Comparison of ENCODE assay signal across 25 mouse cellular contexts in the genomic region with DNA sequence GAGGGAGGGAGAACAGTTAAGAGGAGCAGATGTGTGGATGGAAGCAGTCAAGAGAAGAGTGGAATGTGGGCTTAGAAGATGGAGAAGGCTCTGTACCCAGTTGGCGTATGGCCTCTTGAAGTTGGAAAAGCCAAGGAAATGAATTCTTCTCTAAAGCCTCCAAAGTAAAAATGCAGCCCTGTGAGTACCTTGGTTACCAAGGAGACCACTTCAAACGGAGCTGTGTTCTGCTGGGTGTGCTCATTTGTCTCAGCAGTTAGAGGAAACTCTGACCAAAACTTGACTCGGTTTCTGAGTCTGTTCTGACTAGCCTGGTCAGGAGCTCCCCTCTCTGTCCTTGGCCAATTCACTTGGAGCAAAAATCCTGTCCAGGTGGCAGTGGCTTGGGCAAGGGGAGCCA. TPM values are rescaled to one million over a fixed set of nuclear protein-coding genes. Genes with fewer than 3 reads are reported as not detected.
DNase-seq lines count a peak whose midpoint lies in the region; ATAC-seq and TF ChIP-seq lines count a peak whose summit lies in the region.
"Had no signal": no experiment of that assay in that cellular context is flagged by ENCODE, and none has a peak within 500 bp of the region (broad histone marks: within the 10 kb centered on the region; RNA-seq: fewer than 3 reads in every experiment).

No protein-coding gene starts in this region.

- H3K36me3 ChIP-seq in kidney, embryonic 16.5 days (ENCODE audit: insufficient read depth, low read length) = no peaks in the 10 kb centered on the region
- no peaks in the 10 kb centered on the region for H3K36me3 ChIP-seq in lung, postnatal 0 days (ENCODE audit: insufficient read depth, low read length)
- no peaks in the 10 kb centered on the region for H3K36me3 ChIP-seq in testis, adult 2 months (ENCODE audit: control insufficient read depth, insufficient read depth, low read length)
- H3K36me3 ChIP-seq: embryonic facial prominence, embryonic 12.5 days; embryonic facial prominence, embryonic 15.5 days; hindbrain, embryonic 10.5 days; hindbrain, embryonic 13.5 days had no signal

- peak overlapping the region; percentile 51; the same call in 1 of the 2 replicates for H3K27ac ChIP-seq in kidney, embryonic 16.5 days (ENCODE audit: low read length)
- no peak overlapping the region for H3K27ac ChIP-seq in lung, postnatal 0 days (ENCODE audit: low read length)
- no peak overlapping the region for H3K27ac ChIP-seq in testis, adult 2 months (ENCODE audit: control insufficient read depth, insufficient read depth, low read depth, low read length)
- H3K27ac ChIP-seq: embryonic facial prominence, embryonic 12.5 days; embryonic facial prominence, embryonic 15.5 days; hindbrain, embryonic 10.5 days; hindbrain, embryonic 13.5 days; hindbrain, postnatal 0 days had no signal

- H3K4me2 ChIP-seq in kidney, embryonic 16.5 days (replicated peaks; ENCODE audit: low read depth, low read length) = no peak overlapping the region
- no peak overlapping the region for H3K4me2 ChIP-seq in lung, postnatal 0 days (replicated peaks; ENCODE audit: low read depth, low read length)
- H3K4me2 ChIP-seq: embryonic facial prominence, embryonic 12.5 days; embryonic facial prominence, embryonic 15.5 days; heart, embryonic 11.5 days; hindbrain, embryonic 13.5 days had no signal

- peaks cover 8% of the 10 kb centered on the region; the same call in 1 of the 2 replicates for H3K4me1 ChIP-seq in kidney, embryonic 16.5 days (ENCODE audit: insufficient read depth, low read length)
- H3K4me1 ChIP-seq in lung, postnatal 0 days (ENCODE audit: insufficient read depth, low read depth, low read length) = no peaks in the 10 kb centered on the region
- H3K4me1 ChIP-seq in testis, adult 2 months (ENCODE audit: control insufficient read depth, insufficient read depth, low read length) = no peaks in the 10 kb centered on the region; the same call in 1 of the 2 replicates
- H3K4me1 ChIP-seq: embryonic facial prominence, embryonic 12.5 days; embryonic facial prominence, embryonic 15.5 days; hindbrain, embryonic 10.5 days; hindbrain, embryonic 13.5 days had no signal

- ATAC-seq in frontal cortex, adult (ENCODE audit: low TSS enrichment) = peak; percentile 84
- no peak for ATAC-seq in kidney, embryonic 16.5 days (ENCODE audit: low FRiP score, low TSS enrichment)
- peak; percentile 41 for ATAC-seq in lung, postnatal 0 days
- ATAC-seq: forebrain, embryonic 14.5 days; forebrain, postnatal 0 days; hindbrain, postnatal 0 days had no signal

- TF ChIP-seq POLR2A in testis, adult 2 months (IDR thresholded peaks at IDR 0.05; ENCODE audit: control insufficient read depth, low read depth, low read length) = no peak

- TF ChIP-seq EP300 in lung, postnatal 0 days (IDR thresholded peaks at IDR 0.05) = no peak

- no peaks in the 10 kb centered on the region for H3K27me3 ChIP-seq in kidney, embryonic 16.5 days (ENCODE audit: insufficient read depth, low read length)
- H3K27me3 ChIP-seq in lung, postnatal 0 days (replicated peaks; ENCODE audit: insufficient read depth, low read length) = no peaks in the 10 kb centered on the region
- H3K27me3 ChIP-seq in testis, adult 2 months (ENCODE audit: control insufficient read depth, insufficient read depth, low read length) = no peaks in the 10 kb centered on the region
- H3K27me3 ChIP-seq: embryonic facial prominence, embryonic 12.5 days; embryonic facial prominence, embryonic 15.5 days; hindbrain, embryonic 13.5 days had no signal

- WGBS in kidney, embryonic 16.5 days = 44% methylated on average over 3 of the region's 3 CpGs
- 24% methylated on average over 3 of the region's 3 CpGs for WGBS in lung, postnatal 0 days

- no peak overlapping the region for H3K4me3 ChIP-seq in kidney, embryonic 16.5 days (ENCODE audit: low read length)
- H3K4me3 ChIP-seq in lung, postnatal 0 days (ENCODE audit: low read depth, low read length) = no peak overlapping the region
- peak overlapping the region; percentile 74 for H3K4me3 ChIP-seq in testis, adult 2 months (ENCODE audit: control insufficient read depth, low read depth, low read length)
- H3K4me3 ChIP-seq: embryonic facial prominence, embryonic 12.5 days; embryonic facial prominence, embryonic 15.5 days; hindbrain, embryonic 10.5 days; hindbrain, embryonic 13.5 days had no signal

- TF ChIP-seq CTCF in lung, postnatal 0 days (IDR thresholded peaks at IDR 0.05) = no peak
- TF ChIP-seq CTCF in testis, adult 2 months (IDR thresholded peaks at IDR 0.05; ENCODE audit: control insufficient read depth, insufficient read depth, insufficient replicate concordance, low read depth, low read length) = no peak

- H3K9ac ChIP-seq in kidney, embryonic 16.5 days (replicated peaks; ENCODE audit: low read length) = no peak overlapping the region
- no peak overlapping the region for H3K9ac ChIP-seq in lung, postnatal 0 days (replicated peaks; ENCODE audit: low read depth)
- H3K9ac ChIP-seq: embryonic facial prominence, embryonic 12.5 days; embryonic facial prominence, embryonic 15.5 days; forebrain, postnatal 0 days; hindbrain, embryonic 13.5 days had no signal

- no peak for DNase-seq in frontal cortex, adult 2 months (ENCODE audit: extremely low spot score in 1 of 2, low spot score in 1 of 2)
- no peak for DNase-seq in kidney, postnatal 36 days
- DNase-seq in lung, postnatal 0 days (ENCODE audit: low spot score) = peak; percentile 65
- DNase-seq in lung, postnatal 25 days (ENCODE audit: low spot score) = no peak
- DNase-seq in testis, postnatal 10 days (ENCODE audit: low spot score) = no peak
- DNase-seq: adrenal gland, postnatal 10 days; adrenal gland, postnatal 36 days; cerebellum, adult 11 months; cerebellum, adult 2 months; cerebellum, adult 9-11 months; cerebellum, postnatal 25 days; forebrain, postnatal 0 days; gastrocnemius, postnatal 10 days; gastrocnemius, postnatal 36 days had no signal

- H3K9me3 ChIP-seq in kidney, embryonic 16.5 days (ENCODE audit: low read length) = no peaks in the 10 kb centered on the region
- no peaks in the 10 kb centered on the region for H3K9me3 ChIP-seq in lung, postnatal 0 days (ENCODE audit: low read length)
- H3K9me3 ChIP-seq: embryonic facial prominence, embryonic 12.5 days; embryonic facial prominence, embryonic 15.5 days; hindbrain, embryonic 10.5 days; hindbrain, embryonic 13.5 days had no signal

RNA-seq across cellular contexts. Expression of a gene that starts 6.6 kb away (rescaled TPM):
- 45.8 and 48.5 TPM in 2 replicates for polyA plus RNA-seq in frontal cortex, adult 2 months (2012; rRNA removed)
- 8.0 and 8.7 TPM in 2 replicates for polyA plus RNA-seq in kidney, embryonic 16.5 days (2015; fragmentation: Nextera tagmentation; extraction: Ambion mirVana)
- 8.3 and 9.8 TPM in 2 replicates for polyA plus RNA-seq in lung, postnatal 0 days (2015; fragmentation: Nextera tagmentation; extraction: Ambion mirVana)
- polyA plus RNA-seq in testis, adult 2 months (2012; rRNA removed) = 107 and 125 TPM in 2 replicates

RNA-seq across cellular contexts. Expression of a gene that starts 37.5 kb away (rescaled TPM):
- polyA plus RNA-seq in frontal cortex, adult 2 months (2012; rRNA removed) = 2.0 and 2.2 TPM in 2 replicates
- 1.2 TPM in 2 replicates for polyA plus RNA-seq in kidney, embryonic 16.5 days (2015; fragmentation: Nextera tagmentation; extraction: Ambion mirVana)
- 13.1 and 18.1 TPM in 2 replicates for polyA plus RNA-seq in lung, postnatal 0 days (2015; fragmentation: Nextera tagmentation; extraction: Ambion mirVana)
- 82.2 and 87.4 TPM in 2 replicates for polyA plus RNA-seq in testis, adult 2 months (2012; rRNA removed)
- polyA plus RNA-seq: forebrain, embryonic 11.5 days had no signal
